Mouse (Mus musculus): ENCODE data around the gene Golgb1.

- TF ChIP-seq CTCF (IDR thresholded peaks at IDR 0.05; ENCODE audit: extremely low read depth, insufficient read depth, low read length) (no peak), POLR2A (IDR thresholded peaks at IDR 0.05; ENCODE audit: extremely low read depth, insufficient read depth, low read length) (no peak)
These were observed 23.7 kb upstream of the Golgb1 start for GRCm38 (mm10) chr16:36851202-36851601.

Data from cortical plate, adult 2 months (tissue).